27 mouse cellular contexts compared by ENCODE assay signal in the genomic region with DNA sequence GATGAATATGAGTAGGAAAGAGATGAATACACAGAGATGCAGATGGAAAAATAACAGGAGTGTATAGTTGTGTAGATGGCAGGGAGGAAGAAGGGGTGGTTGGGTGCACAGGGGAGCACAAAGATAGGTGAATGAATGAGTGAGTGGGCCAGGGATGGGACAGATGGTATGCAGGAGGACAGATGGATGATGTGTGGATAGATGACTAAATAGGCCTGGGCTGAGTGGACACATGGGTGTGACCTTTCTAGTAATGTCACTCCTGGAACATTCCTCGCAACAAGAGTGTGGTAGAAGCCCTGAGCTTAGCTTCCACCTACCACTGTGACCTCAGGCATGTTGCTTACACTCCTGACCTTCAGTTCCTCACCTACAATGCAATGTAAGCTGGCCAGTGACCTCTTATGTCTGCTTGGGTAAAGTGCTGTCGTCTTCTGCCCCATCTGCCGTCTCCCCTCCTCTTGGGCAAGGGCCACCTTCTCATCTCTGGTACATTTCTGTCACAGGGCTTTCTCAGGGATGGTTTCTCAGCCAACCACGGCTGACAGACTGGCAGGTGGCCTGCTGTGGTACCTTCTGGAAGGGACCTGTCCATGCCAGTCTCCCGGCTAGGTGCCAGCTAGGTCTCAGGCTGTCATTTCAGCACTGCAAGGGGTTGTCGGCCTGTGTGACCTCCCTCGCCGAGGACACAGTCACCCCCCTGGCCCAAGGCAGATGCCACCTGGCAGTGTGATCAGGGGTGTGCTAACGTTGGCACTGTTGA.
DNase-seq lines count a peak whose midpoint lies in the region; ATAC-seq and TF ChIP-seq lines count a peak whose summit lies in the region.
"Had no signal": no experiment of that assay in that cellular context is flagged by ENCODE, and none has a peak within 500 bp of the region (broad histone marks: within the 10 kb centered on the region; RNA-seq: fewer than 3 reads in every experiment).

No protein-coding gene starts in this region.

- peak; percentile 51 for ATAC-seq in hindbrain, postnatal 0 days
- ATAC-seq in hindbrain, embryonic 11.5 days (ENCODE audit: low FRiP score): no peak
- ATAC-seq: forebrain, embryonic 13.5 days; intestine, postnatal 0 days had no signal

- peak; percentile 50 for DNase-seq in hindbrain, postnatal 0 days (ENCODE audit: low spot score)
- no peak for DNase-seq in hindbrain, embryonic 11.5 days (ENCODE audit: low spot score)
- DNase-seq in cerebellum, adult 11-12 months: peak; percentile 95
- peak; percentile 96 for DNase-seq in cerebellum, adult 9-11 months
- no peak for DNase-seq in embryo, embryonic 9.5 days (ENCODE audit: extremely low spot score)
- no peak for DNase-seq in lung, adult 18-20 months
- DNase-seq in adipocyte (ENCODE audit: low spot score): no peak
- DNase-seq: adrenal gland, postnatal 10 days; gastrocnemius, postnatal 25 days; heart, adult 18-20 months; heart, postnatal 36 days; kidney, adult 9 months; kidney, postnatal 10 days; layer of hippocampus, adult 9-11 months; lung, postnatal 36 days; retina, postnatal 1 day; right cerebral cortex, postnatal 14 days; thymus, postnatal 14 days had no signal

- TF ChIP-seq CTCF in hindbrain, postnatal 0 days (IDR thresholded peaks at IDR 0.05; ENCODE audit: low read depth): no peak

- H3K27ac ChIP-seq in hindbrain, postnatal 0 days: no peak overlapping the region
- H3K27ac ChIP-seq in hindbrain, embryonic 11.5 days (ENCODE audit: low read depth, low read length): no peak overlapping the region
- H3K27ac ChIP-seq: forebrain, embryonic 13.5 days; hindbrain, embryonic 13.5 days; limb, embryonic 13.5 days; stomach, embryonic 15.5 days had no signal

- WGBS in hindbrain, postnatal 0 days: 67% methylated on average over 9 of the region's 9 CpGs
- WGBS in hindbrain, embryonic 11.5 days: 79% methylated on average over 9 of the region's 9 CpGs

- no peak overlapping the region for H3K4me2 ChIP-seq in hindbrain, postnatal 0 days (ENCODE audit: low read depth, low read length)
- no peak overlapping the region for H3K4me2 ChIP-seq in hindbrain, embryonic 11.5 days (replicated peaks; ENCODE audit: low read depth, low read length)
- H3K4me2 ChIP-seq: forebrain, embryonic 13.5 days; heart, embryonic 11.5 days; hindbrain, embryonic 13.5 days; limb, embryonic 13.5 days; liver, embryonic 11.5 days; midbrain, embryonic 11.5 days; stomach, embryonic 15.5 days had no signal

- H3K9ac ChIP-seq in hindbrain, postnatal 0 days (replicated peaks; ENCODE audit: low read length): no peak overlapping the region
- no peak overlapping the region for H3K9ac ChIP-seq in hindbrain, embryonic 11.5 days (ENCODE audit: low read depth, low read length)
- H3K9ac ChIP-seq: forebrain, embryonic 13.5 days; hindbrain, embryonic 13.5 days; limb, embryonic 13.5 days; stomach, embryonic 15.5 days had no signal

- no peaks in the 10 kb centered on the region for H3K9me3 ChIP-seq in hindbrain, postnatal 0 days (ENCODE audit: low read length)
- no peaks in the 10 kb centered on the region for H3K9me3 ChIP-seq in hindbrain, embryonic 11.5 days (ENCODE audit: control insufficient read depth, low read length)
- H3K9me3 ChIP-seq: forebrain, embryonic 13.5 days; hindbrain, embryonic 13.5 days; limb, embryonic 13.5 days; stomach, embryonic 15.5 days had no signal

- 0 out of 2 replicates have a peak, but pooled peaks cover 4% of the 10 kb centered on the region for H3K4me1 ChIP-seq in hindbrain, postnatal 0 days (ENCODE audit: insufficient read depth, low read length)
- no peaks in the 10 kb centered on the region for H3K4me1 ChIP-seq in hindbrain, embryonic 11.5 days (replicated peaks; ENCODE audit: control insufficient read depth, insufficient read depth, low read length)
- H3K4me1 ChIP-seq: forebrain, embryonic 13.5 days; hindbrain, embryonic 13.5 days; limb, embryonic 13.5 days; stomach, embryonic 15.5 days had no signal

- H3K27me3 ChIP-seq in hindbrain, postnatal 0 days (ENCODE audit: insufficient read depth, low read length): no peaks in the 10 kb centered on the region
- no peaks in the 10 kb centered on the region for H3K27me3 ChIP-seq in hindbrain, embryonic 11.5 days (ENCODE audit: control insufficient read depth, insufficient read depth, low read length)
- H3K27me3 ChIP-seq: forebrain, embryonic 13.5 days; hindbrain, embryonic 13.5 days; limb, embryonic 13.5 days; stomach, embryonic 15.5 days had no signal

- H3K4me3 ChIP-seq in hindbrain, postnatal 0 days (ENCODE audit: low read length): no peak overlapping the region
- no peak overlapping the region for H3K4me3 ChIP-seq in hindbrain, embryonic 11.5 days (ENCODE audit: low read depth, low read length)
- H3K4me3 ChIP-seq: forebrain, embryonic 13.5 days; hindbrain, embryonic 13.5 days; limb, embryonic 13.5 days; stomach, embryonic 15.5 days had no signal

- H3K36me3 ChIP-seq in hindbrain, postnatal 0 days (ENCODE audit: insufficient read depth, low read length): no peaks in the 10 kb centered on the region
- no peaks in the 10 kb centered on the region for H3K36me3 ChIP-seq in hindbrain, embryonic 11.5 days (ENCODE audit: control insufficient read depth, insufficient read depth, low read length)
- H3K36me3 ChIP-seq: G1E; hindbrain, embryonic 13.5 days; limb, embryonic 13.5 days; stomach, embryonic 15.5 days had no signal

Comparison
In these comparisons a context has a peak if more than half of its experiments do, and no peak if none do; other contexts are left out.
1. DNase-seq: peak in hindbrain, postnatal 0 days (single experiment), cerebellum, adult 11-12 months (single experiment) and cerebellum, adult 9-11 months (single experiment); none in hindbrain, embryonic 11.5 days (single experiment), embryo, embryonic 9.5 days (single experiment), lung, adult 18-20 months (0 of 2) and adipocyte (single experiment).